Mouse (Mus musculus): Measurements from ENCODE around the gene Smim20. TPM values are rescaled to one million over a fixed set of nuclear protein-coding genes. Genes with fewer than 3 reads are reported as not detected.

The Smim20 gene
- polyA plus RNA-seq, 1 experiment from 2014 or later, result 171 TPM

- no peaks in the 10 kb centered on the region for H3K9me3 ChIP-seq (replicated peaks)
- H3K4me1 ChIP-seq (replicated peaks), result peaks cover 25% of the 10 kb centered on the region
- H3K9ac ChIP-seq, result no peak overlapping the region
- 73% methylated on average over 12 of the region's 12 CpGs for WGBS
- H3K4me2 ChIP-seq, result no peak overlapping the region
- no peaks in the 10 kb centered on the region for H3K27me3 ChIP-seq
- no peak for ATAC-seq (replicated peaks; ENCODE audit: insufficient number of reproducible peaks, insufficient read depth, low FRiP score, low read depth)
- H3K36me3 ChIP-seq, result peaks cover 19% of the 10 kb centered on the region; the same call in 1 of the 2 replicates
- no peak overlapping the region for H3K27ac ChIP-seq
- H3K4me3 ChIP-seq, result no peak overlapping the region
Measured at GRCm38 (mm10) chr5:53279216-53279813, 12.4 kb downstream of the Smim20 start.

- WGBS, result 76% methylated on average over 4 of the region's 4 CpGs
- H3K4me3 ChIP-seq, result no peak overlapping the region
- no peak for ATAC-seq (replicated peaks; ENCODE audit: insufficient number of reproducible peaks, insufficient read depth, low FRiP score, low read depth)
Measured at GRCm38 (mm10) chr5:53282487-53282886, 15.6 kb downstream of the Smim20 start.

GRCm38 (mm10) chr5:53286406-53286805 lies 19.5 kb downstream of the Smim20 start:
- 81% methylated on average over 2 of the region's 2 CpGs for whole genome bisulfite sequencing
- no peak overlapping the region for H3K9ac ChIP-seq
- no peaks in the 10 kb centered on the region for H3K9me3 ChIP-seq (replicated peaks)
- H3K4me2 ChIP-seq, result no peak overlapping the region
- H3K36me3 ChIP-seq, result no peaks in the 10 kb centered on the region
- peaks cover under 1% of the 10 kb centered on the region; the same call in 1 of the 2 replicates for H3K4me1 ChIP-seq (replicated peaks)
- no peak overlapping the region for H3K27ac ChIP-seq
- H3K27me3 ChIP-seq, result no peaks in the 10 kb centered on the region
- no peak for ATAC-seq (replicated peaks; ENCODE audit: insufficient number of reproducible peaks, insufficient read depth, low FRiP score, low read depth)
- no peak overlapping the region for H3K4me3 ChIP-seq

More at GRCm38 (mm10) chr5:53282487-53282886, 15.6 kb downstream of the Smim20 start:
- Histone ChIP-seq H3K9me3 (replicated peaks) (no peaks in the 10 kb centered on the region), H3K4me1 (replicated peaks) (peaks cover 9% of the 10 kb centered on the region), H3K27ac (no peak overlapping the region), H3K9ac (no peak overlapping the region), H3K4me2 (no peak overlapping the region), H3K36me3 (peaks cover 15% of the 10 kb centered on the region; the same call in 1 of the 2 replicates), H3K27me3 (no peaks in the 10 kb centered on the region)

GRCm38 (mm10) chr5:53289438-53289837 lies 22.6 kb downstream of the Smim20 start:
- ATAC-seq (replicated peaks; ENCODE audit: insufficient number of reproducible peaks, insufficient read depth, low FRiP score, low read depth), result no peak
- WGBS, result 39% methylated on average over 9 of the region's 9 CpGs

GRCm38 (mm10) chr5:53294627-53295026 lies 27.7 kb downstream of the Smim20 start:
- Histone ChIP-seq H3K4me1 (replicated peaks) (no peaks in the 10 kb centered on the region), H3K36me3 (no peaks in the 10 kb centered on the region), H3K27ac (no peak overlapping the region), H3K27me3 (no peaks in the 10 kb centered on the region), H3K4me3 (no peak overlapping the region), H3K9ac (no peak overlapping the region), H3K4me2 (no peak overlapping the region), H3K9me3 (replicated peaks) (no peaks in the 10 kb centered on the region)
- ATAC-seq (replicated peaks; ENCODE audit: insufficient number of reproducible peaks, insufficient read depth, low FRiP score, low read depth), result no peak
- 80% methylated on average over 5 of the region's 5 CpGs for WGBS

More at GRCm38 (mm10) chr5:53289438-53289837, 22.6 kb downstream of the Smim20 start:
- Histone ChIP-seq H3K4me3 (no peak overlapping the region), H3K4me1 (replicated peaks) (no peaks in the 10 kb centered on the region), H3K27me3 (no peaks in the 10 kb centered on the region), H3K9me3 (replicated peaks) (no peaks in the 10 kb centered on the region), H3K4me2 (no peak overlapping the region), H3K27ac (no peak overlapping the region), H3K36me3 (no peaks in the 10 kb centered on the region), H3K9ac (no peak overlapping the region)

DNA sequence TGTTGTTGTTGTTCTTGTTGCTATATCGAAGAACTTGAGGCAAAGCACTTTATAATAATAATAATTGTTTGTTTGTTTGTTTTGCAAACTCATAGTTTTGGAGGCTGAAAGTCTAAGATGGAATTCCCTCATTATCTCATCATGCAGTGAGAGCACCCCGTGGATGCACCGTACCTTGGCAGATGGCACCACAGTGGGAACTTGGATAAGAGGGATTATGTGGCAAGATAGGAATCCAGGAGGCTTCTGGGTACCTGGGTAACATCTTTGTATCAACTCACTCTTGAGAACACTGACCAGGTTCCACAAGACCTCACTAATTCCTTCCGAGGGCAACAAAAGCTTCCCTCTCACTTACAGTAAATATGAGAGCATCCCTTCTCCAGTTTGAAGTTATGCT lies 30.1 kb downstream of the Smim20 start:
- no peak overlapping the region for H3K9ac ChIP-seq
- no peak overlapping the region for H3K4me2 ChIP-seq
- no peak for ATAC-seq (replicated peaks; ENCODE audit: insufficient number of reproducible peaks, insufficient read depth, low FRiP score, low read depth)
- H3K36me3 ChIP-seq, result no peaks in the 10 kb centered on the region
- no peak overlapping the region for H3K27ac ChIP-seq
- no peaks in the 10 kb centered on the region for H3K4me1 ChIP-seq (replicated peaks)
- no peaks in the 10 kb centered on the region for H3K9me3 ChIP-seq (replicated peaks)
- no peaks in the 10 kb centered on the region for H3K27me3 ChIP-seq
- 84% methylated on average over 4 of the region's 4 CpGs for WGBS
- no peak overlapping the region for H3K4me3 ChIP-seq

GRCm38 (mm10) chr5:53301496-53301895 lies 34.6 kb downstream of the Smim20 start:
- ATAC-seq (replicated peaks; ENCODE audit: insufficient number of reproducible peaks, insufficient read depth, low FRiP score, low read depth), result no peak
- Histone ChIP-seq H3K9ac (no peak overlapping the region), H3K4me1 (replicated peaks) (no peaks in the 10 kb centered on the region), H3K36me3 (no peaks in the 10 kb centered on the region), H3K27me3 (no peaks in the 10 kb centered on the region), H3K27ac (no peak overlapping the region), H3K4me3 (no peak overlapping the region), H3K4me2 (no peak overlapping the region), H3K9me3 (replicated peaks) (no peaks in the 10 kb centered on the region)
- WGBS, result 70% methylated on average over 8 of the region's 8 CpGs

DNA sequence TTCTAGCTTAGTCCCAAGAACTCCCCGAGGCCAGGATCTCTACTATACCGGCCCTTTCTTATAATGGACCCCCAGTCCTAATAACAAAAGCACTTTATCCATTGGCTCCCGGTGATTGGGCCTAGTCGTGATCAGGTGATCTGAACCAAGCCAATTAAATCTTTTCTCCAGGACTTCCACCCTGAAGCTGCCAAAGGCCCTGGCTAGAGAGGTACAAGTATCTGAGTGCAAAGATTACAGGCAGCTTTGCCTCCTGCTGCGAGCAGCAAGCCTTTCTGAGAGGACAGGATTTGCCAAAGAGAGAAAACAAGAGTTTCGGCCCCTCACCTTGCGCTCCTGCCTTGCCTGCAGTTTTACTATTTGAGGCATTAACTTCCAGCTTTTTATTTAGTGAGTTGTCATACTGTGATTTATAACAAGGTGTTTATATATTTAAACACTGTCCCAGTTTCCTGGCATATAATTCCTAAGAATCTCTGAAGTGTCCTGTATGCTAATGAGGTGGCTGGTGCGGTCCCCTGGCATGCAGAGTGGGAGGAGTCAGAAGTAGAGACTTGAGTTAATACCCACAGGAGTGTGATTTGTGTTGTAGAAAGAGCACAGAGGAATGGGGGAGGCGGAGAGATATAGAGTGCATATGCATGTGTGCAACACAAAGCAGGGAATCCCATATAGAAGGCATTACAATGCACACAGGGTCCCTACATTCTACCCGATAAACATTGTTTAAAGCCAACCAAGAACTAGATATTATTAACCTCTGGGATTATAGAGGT lies 36.2 kb downstream of the Smim20 start:
- no peak for ATAC-seq (replicated peaks; ENCODE audit: insufficient number of reproducible peaks, insufficient read depth, low FRiP score, low read depth)
- Histone ChIP-seq H3K4me2 (no peak overlapping the region), H3K9ac (no peak overlapping the region), H3K27ac (no peak overlapping the region), H3K36me3 (no peaks in the 10 kb centered on the region), H3K9me3 (replicated peaks) (no peaks in the 10 kb centered on the region), H3K4me3 (no peak overlapping the region), H3K27me3 (no peaks in the 10 kb centered on the region), H3K4me1 (replicated peaks) (no peaks in the 10 kb centered on the region)
- WGBS, result 76% methylated on average over 10 of the region's 10 CpGs

- Histone ChIP-seq H3K4me2 (no peak overlapping the region), H3K9ac (no peak overlapping the region), H3K4me1 (replicated peaks) (no peaks in the 10 kb centered on the region), H3K4me3 (no peak overlapping the region), H3K9me3 (replicated peaks) (no peaks in the 10 kb centered on the region), H3K27ac (no peak overlapping the region), H3K36me3 (no peaks in the 10 kb centered on the region), H3K27me3 (no peaks in the 10 kb centered on the region)
- 83% methylated on average over 6 of the region's 6 CpGs for WGBS
- no peak for ATAC-seq (replicated peaks; ENCODE audit: insufficient number of reproducible peaks, insufficient read depth, low FRiP score, low read depth)
Measured at GRCm38 (mm10) chr5:53303941-53304340, 37.1 kb downstream of the Smim20 start.

DNA sequence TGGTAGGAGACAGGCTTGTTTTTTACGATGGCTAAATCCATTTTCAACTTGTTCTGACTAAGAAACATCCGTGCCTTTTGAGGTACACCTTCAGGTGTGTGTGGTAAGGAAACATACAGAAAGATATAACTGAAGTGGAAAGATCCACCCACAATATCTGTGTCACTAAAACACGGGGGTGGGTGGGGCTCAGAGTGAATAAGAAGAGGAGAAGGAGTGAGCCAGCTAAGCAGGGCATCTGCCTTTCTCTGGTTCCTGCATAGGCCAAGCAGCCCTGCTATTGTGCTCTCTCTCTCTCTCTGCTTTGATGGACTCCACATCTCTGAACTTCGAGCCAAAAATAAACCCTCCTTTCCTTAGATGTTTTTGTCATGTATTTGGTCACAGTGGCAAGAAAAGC lies 38.1 kb downstream of the Smim20 start:
- no peaks in the 10 kb centered on the region for H3K27me3 ChIP-seq
- H3K9ac ChIP-seq, result no peak overlapping the region
- H3K4me2 ChIP-seq, result no peak overlapping the region
- no peaks in the 10 kb centered on the region for H3K36me3 ChIP-seq
- no peak for ATAC-seq (replicated peaks; ENCODE audit: insufficient number of reproducible peaks, insufficient read depth, low FRiP score, low read depth)
- no peaks in the 10 kb centered on the region for H3K9me3 ChIP-seq (replicated peaks)
- no peak overlapping the region for H3K4me3 ChIP-seq
- no peaks in the 10 kb centered on the region for H3K4me1 ChIP-seq (replicated peaks)
- 66% methylated on average over 4 of the region's 4 CpGs for WGBS
- no peak overlapping the region for H3K27ac ChIP-seq

DNA sequence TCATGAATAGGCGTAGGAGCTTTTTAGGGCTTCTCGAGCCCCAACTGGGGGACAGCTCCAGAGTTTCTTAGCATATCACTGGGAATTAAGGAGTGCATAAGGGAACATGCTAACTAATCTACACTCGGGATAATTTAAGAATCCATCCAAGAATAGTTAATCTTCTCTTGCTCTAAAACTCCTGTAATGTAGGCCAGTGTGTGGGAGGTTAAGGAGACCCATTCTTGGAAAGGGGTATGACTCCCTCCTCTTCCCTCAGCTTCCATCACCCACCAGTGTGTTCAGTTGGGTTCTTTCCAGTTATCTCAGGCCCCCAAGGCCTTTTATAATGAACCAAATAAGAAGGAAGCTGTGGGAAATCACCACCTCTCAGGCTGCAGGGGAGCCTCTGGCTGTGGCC lies 40.0 kb downstream of the Smim20 start:
- Histone ChIP-seq H3K36me3 (no peaks in the 10 kb centered on the region), H3K4me3 (no peak overlapping the region), H3K9me3 (replicated peaks) (no peaks in the 10 kb centered on the region), H3K27me3 (no peaks in the 10 kb centered on the region), H3K4me2 (no peak overlapping the region), H3K4me1 (replicated peaks) (no peaks in the 10 kb centered on the region), H3K27ac (no peak overlapping the region), H3K9ac (no peak overlapping the region)
- ATAC-seq (replicated peaks; ENCODE audit: insufficient number of reproducible peaks, insufficient read depth, low FRiP score, low read depth), result no peak
- 76% methylated on average over 3 of the region's 3 CpGs for WGBS

DNA sequence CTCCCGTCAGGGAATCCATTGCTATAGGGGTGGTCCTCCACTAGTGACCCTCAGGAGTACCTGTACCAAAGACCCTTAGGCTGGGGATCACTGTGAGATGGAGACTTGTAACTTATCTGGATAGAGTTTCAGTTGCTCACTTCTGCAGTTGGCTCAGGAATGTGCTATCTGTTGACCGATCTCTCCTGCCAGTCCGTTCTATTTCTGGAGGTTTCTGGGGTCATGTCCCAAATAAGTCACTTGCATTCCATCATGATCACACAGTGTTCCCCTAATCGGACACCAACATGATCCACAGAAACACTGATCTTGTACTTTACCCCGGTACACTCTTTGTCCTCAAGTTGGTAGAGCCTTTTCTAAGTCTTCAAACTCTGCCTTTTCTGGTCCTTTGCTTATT lies 40.6 kb downstream of the Smim20 start:
- WGBS, result 63% methylated on average over 5 of the region's 5 CpGs
- Histone ChIP-seq H3K27me3 (no peaks in the 10 kb centered on the region), H3K36me3 (no peaks in the 10 kb centered on the region), H3K9ac (no peak overlapping the region), H3K4me2 (no peak overlapping the region), H3K9me3 (replicated peaks) (no peaks in the 10 kb centered on the region), H3K27ac (no peak overlapping the region), H3K4me1 (replicated peaks) (no peaks in the 10 kb centered on the region), H3K4me3 (no peak overlapping the region)
- no peak for ATAC-seq (replicated peaks; ENCODE audit: insufficient number of reproducible peaks, insufficient read depth, low FRiP score, low read depth)

Data from heart, embryonic 15.5 days (tissue).